Mouse (Mus musculus) hindbrain, embryonic 15.5 days (tissue): ENCODE results near the gene Cdk12. TPM values are rescaled to one million over a fixed set of nuclear protein-coding genes. Genes with fewer than 3 reads are reported as not detected.
"Not testable (repeated sequence)": the region's sequence is repeated elsewhere in the genome, so short reads cannot be mapped to it uniquely, and the experiment has no call there.

ENCODE experiments used
- ATAC-seq: fragments of 200-750 bp; cut with Nextera tagmentation; 2 replicates; pipeline ENCODE4 v1.8.0; 2017; ENCODE audit warnings: low read depth, moderate number of reproducible peaks, moderate TSS enrichment; ENCODE audit not compliant: low FRiP score
- H3K27ac ChIP-seq: fragments of 300-500 bp; sonication (generic); replicated peaks from 2 replicates; pipeline ENCODE4 v1.5.1; 2015; ENCODE audit warnings: mild to moderate bottlenecking, inconsistent platforms
- H3K27me3 ChIP-seq: fragments of 300-500 bp; sonication (generic); 2 replicates; pipeline ENCODE4 v1.6.1; 2015; ENCODE audit warnings: control low read depth, inconsistent platforms
- H3K36me3 ChIP-seq: fragments of 300-500 bp; sonication (generic); 2 replicates; pipeline ENCODE4 v1.6.1; 2015; ENCODE audit warnings: control low read depth, inconsistent platforms
- H3K4me1 ChIP-seq: fragments of 300-500 bp; sonication (generic); replicated peaks from 2 replicates; pipeline ENCODE4 v1.6.1; 2015; ENCODE audit warnings: control low read depth, inconsistent platforms
- H3K4me2 ChIP-seq: fragments of 300-500 bp; sonication (generic); 2 replicates; pipeline ENCODE4 v1.6.1; 2015; ENCODE audit warnings: moderate library complexity, mild to moderate bottlenecking, inconsistent platforms
- H3K4me3 ChIP-seq: fragments of 300-500 bp; sonication (generic); 2 replicates; pipeline ENCODE4 v1.5.1; 2015; ENCODE audit warnings: mild to moderate bottlenecking, inconsistent platforms
- H3K9ac ChIP-seq: fragments of 300-500 bp; sonication (generic); 2 replicates; pipeline ENCODE4 v1.6.1; 2015; ENCODE audit warnings: inconsistent platforms
- H3K9me3 ChIP-seq: fragments of 300-500 bp; sonication (generic); 2 replicates; pipeline ENCODE4 v1.6.1; 2016; ENCODE audit warnings: control low read depth, inconsistent platforms
- WGBS: fragments of 180-500 bp; shearing (Covaris S2); methylation state at CpG from one replicate; pipeline ENCODE4 v1.1.7; 2015; 5-methylcytosine and 5-hydroxymethylcytosine counted together
- polyA plus RNA-seq: library from polyadenylated mRNA; unstranded; fragments of >200 nt; fragmentation: Nextera tagmentation; extraction: Ambion mirVana; gene quantifications from 2 replicates; pipeline ENCODE4 v1.2.1, GENCODE M21; 2015

Cdk12 gene
- polyA plus RNA-seq, 1 experiment from 2014 or later: 8.4 TPM

- Histone ChIP-seq H3K4me1 (peaks cover 36% of the 10 kb centered on the region), H3K36me3 (peaks cover 9% of the 10 kb centered on the region), H3K4me2 (peak overlapping the region; percentile 49), H3K9ac (no peak overlapping the region), H3K27ac (no peak overlapping the region), H3K9me3 (no peaks in the 10 kb centered on the region), H3K4me3 (0 out of 2 replicates have a peak overlapping the region, but pooled peaks have one; percentile 15), H3K27me3 (no peaks in the 10 kb centered on the region)
- no peak for ATAC-seq
Observed at GRCm38 (mm10) chr11:98205463-98205862, 2.6 kb downstream of the Cdk12 start.

GRCm38 (mm10) chr11:98206281-98206680 lies 3.4 kb downstream of the Cdk12 start:
- H3K9me3 ChIP-seq, H3K4me3 ChIP-seq, H3K9ac ChIP-seq, H3K27me3 ChIP-seq, H3K27ac ChIP-seq, ATAC-seq: not testable (repeated sequence)
- H3K4me2 ChIP-seq: peak overlapping the region; percentile 49
- peaks cover 36% of the 10 kb centered on the region for H3K4me1 ChIP-seq
- WGBS: 83% methylated on average over 3 of the region's 3 CpGs
- peaks cover 16% of the 10 kb centered on the region for H3K36me3 ChIP-seq

- not testable (repeated sequence) for H3K9me3 ChIP-seq, H3K27me3 ChIP-seq, H3K27ac ChIP-seq, ATAC-seq, H3K9ac ChIP-seq, H3K4me2 ChIP-seq, H3K4me3 ChIP-seq
- H3K36me3 ChIP-seq: peaks cover 30% of the 10 kb centered on the region
- 86% methylated on average over 5 of the region's 5 CpGs for WGBS
- peaks cover 27% of the 10 kb centered on the region for H3K4me1 ChIP-seq
Observed at GRCm38 (mm10) chr11:98209661-98210060, 6.8 kb downstream of the Cdk12 start.

GRCm38 (mm10) chr11:98213311-98213710 lies 10.5 kb downstream of the Cdk12 start:
- H3K36me3 ChIP-seq: peaks cover 39% of the 10 kb centered on the region
- no peak overlapping the region for H3K4me2 ChIP-seq
- WGBS: 95% methylated on average over 1 of the region's 1 CpGs

GRCm38 (mm10) chr11:98226349-98226748 lies 23.5 kb downstream of the Cdk12 start:
- no peaks in the 10 kb centered on the region for H3K4me1 ChIP-seq
- H3K27ac ChIP-seq: no peak overlapping the region
- no peak overlapping the region for H3K4me3 ChIP-seq
- H3K9me3 ChIP-seq: no peaks in the 10 kb centered on the region
- peaks cover 70% of the 10 kb centered on the region for H3K36me3 ChIP-seq
- ATAC-seq: no peak
- no peak overlapping the region for H3K4me2 ChIP-seq
- no peaks in the 10 kb centered on the region for H3K27me3 ChIP-seq
- H3K9ac ChIP-seq: no peak overlapping the region
- 95% methylated on average over 1 of the region's 1 CpGs for WGBS

More at GRCm38 (mm10) chr11:98213311-98213710, 10.5 kb downstream of the Cdk12 start:
- no peaks in the 10 kb centered on the region for H3K27me3 ChIP-seq
- 0 out of 2 replicates have a peak, but pooled peaks cover under 1% of the 10 kb centered on the region for H3K4me1 ChIP-seq
- no peak overlapping the region for H3K27ac ChIP-seq
- H3K9me3 ChIP-seq: no peaks in the 10 kb centered on the region
- no peak overlapping the region for H3K4me3 ChIP-seq
- H3K9ac ChIP-seq: no peak overlapping the region
- no peak for ATAC-seq

- no peak for ATAC-seq
- peaks cover 71% of the 10 kb centered on the region for H3K36me3 ChIP-seq
Observed at GRCm38 (mm10) chr11:98238416-98238815, 35.6 kb downstream of the Cdk12 start.

GRCm38 (mm10) chr11:98238995-98239394 lies 36.1 kb downstream of the Cdk12 start:
- H3K9me3 ChIP-seq: no peaks in the 10 kb centered on the region
- no peaks in the 10 kb centered on the region for H3K27me3 ChIP-seq
- ATAC-seq: no peak
- H3K9ac ChIP-seq: no peak overlapping the region
- H3K4me3 ChIP-seq: no peak overlapping the region
- 97% methylated on average over 3 of the region's 3 CpGs for WGBS
- H3K4me1 ChIP-seq: no peaks in the 10 kb centered on the region
- no peak overlapping the region for H3K27ac ChIP-seq
- peaks cover 73% of the 10 kb centered on the region for H3K36me3 ChIP-seq
- H3K4me2 ChIP-seq: no peak overlapping the region

More at GRCm38 (mm10) chr11:98238416-98238815, 35.6 kb downstream of the Cdk12 start:
- Histone ChIP-seq H3K27ac (no peak overlapping the region), H3K4me1 (no peaks in the 10 kb centered on the region), H3K4me2 (no peak overlapping the region), H3K27me3 (no peaks in the 10 kb centered on the region), H3K9ac (no peak overlapping the region), H3K9me3 (no peaks in the 10 kb centered on the region), H3K4me3 (no peak overlapping the region)
- 76% methylated on average over 3 of the region's 3 CpGs for WGBS

- WGBS: 79% methylated on average over 3 of the region's 3 CpGs
- not testable (repeated sequence) for H3K4me3 ChIP-seq, H3K27ac ChIP-seq, H3K4me1 ChIP-seq, H3K9me3 ChIP-seq, H3K4me2 ChIP-seq, H3K9ac ChIP-seq, ATAC-seq, H3K27me3 ChIP-seq
- peaks cover 73% of the 10 kb centered on the region for H3K36me3 ChIP-seq
Observed at GRCm38 (mm10) chr11:98242910-98243309, 40.1 kb downstream of the Cdk12 start.

GRCm38 (mm10) chr11:98244415-98244814 lies 41.6 kb downstream of the Cdk12 start:
- H3K9ac ChIP-seq: no peak overlapping the region
- H3K36me3 ChIP-seq: peaks cover 63% of the 10 kb centered on the region
- H3K27me3 ChIP-seq: no peaks in the 10 kb centered on the region
- no peak overlapping the region for H3K4me2 ChIP-seq
- H3K4me1 ChIP-seq: no peaks in the 10 kb centered on the region
- no peak overlapping the region for H3K27ac ChIP-seq
- no peak for ATAC-seq
- 93% methylated on average over 3 of the region's 3 CpGs for WGBS
- H3K9me3 ChIP-seq: no peaks in the 10 kb centered on the region
- H3K4me3 ChIP-seq: no peak overlapping the region

- no peak overlapping the region for H3K9ac ChIP-seq
- H3K36me3 ChIP-seq: peaks cover 47% of the 10 kb centered on the region
- H3K27ac ChIP-seq: no peak overlapping the region
- no peak overlapping the region for H3K4me2 ChIP-seq
- no peaks in the 10 kb centered on the region for H3K27me3 ChIP-seq
- H3K9me3 ChIP-seq: no peaks in the 10 kb centered on the region
- WGBS: 80% methylated on average over 1 of the region's 1 CpGs
- no peaks in the 10 kb centered on the region for H3K4me1 ChIP-seq
- no peak for ATAC-seq
- no peak overlapping the region for H3K4me3 ChIP-seq
Observed at GRCm38 (mm10) chr11:98247325-98247724, 44.5 kb downstream of the Cdk12 start.

GRCm38 (mm10) chr11:98253807-98254206 lies 50.9 kb downstream of the Cdk12 start:
- Histone ChIP-seq H3K4me3 (no peak overlapping the region), H3K27me3 (no peaks in the 10 kb centered on the region), H3K9ac (no peak overlapping the region), H3K4me2 (no peak overlapping the region), H3K9me3 (no peaks in the 10 kb centered on the region), H3K4me1 (no peaks in the 10 kb centered on the region), H3K27ac (no peak overlapping the region), H3K36me3 (peaks cover 9% of the 10 kb centered on the region)
- WGBS: 92% methylated on average over 2 of the region's 2 CpGs
- no peak for ATAC-seq

GRCm38 (mm10) chr11:98260706-98261479 lies 58.0 kb downstream of the Cdk12 start:
- H3K27ac ChIP-seq: no peak overlapping the region
- H3K4me1 ChIP-seq: peaks cover 15% of the 10 kb centered on the region
- no peak overlapping the region for H3K4me3 ChIP-seq
- ATAC-seq: no peak
- H3K9me3 ChIP-seq: no peaks in the 10 kb centered on the region
- H3K4me2 ChIP-seq: no peak overlapping the region
- 51% methylated on average over 8 of the region's 8 CpGs for WGBS
- peaks cover 13% of the 10 kb centered on the region for H3K36me3 ChIP-seq
- H3K27me3 ChIP-seq: no peaks in the 10 kb centered on the region
- no peak overlapping the region for H3K9ac ChIP-seq
